Mouse (Mus musculus): ENCODE data around the gene 1700021F05Rik. TPM values are rescaled to one million over a fixed set of nuclear protein-coding genes. Genes with fewer than 3 reads are reported as not detected.

The 1700021F05Rik gene
- polyA plus RNA-seq, 1 experiment from 2014 or later: 65.9 TPM

GRCm38 (mm10) chr10:43485751-43486268 is 55.0 kb downstream of the 1700021F05Rik start:
- no peak for ATAC-seq (replicated peaks; ENCODE audit: low FRiP score, low TSS enrichment, low read depth)
- Histone ChIP-seq H3K4me2 (ENCODE audit: low read length) (no peak overlapping the region), H3K27me3 (replicated peaks; ENCODE audit: control insufficient read depth, insufficient read depth, low read length) (no peaks in the 10 kb centered on the region), H3K4me3 (ENCODE audit: low read depth, low read length) (no peak overlapping the region), H3K36me3 (ENCODE audit: control insufficient read depth, insufficient read depth, low read length) (no peaks in the 10 kb centered on the region), H3K9me3 (ENCODE audit: control insufficient read depth, low read length) (no peaks in the 10 kb centered on the region), H3K27ac (ENCODE audit: low read depth) (no peak overlapping the region), H3K9ac (ENCODE audit: low read length) (no peak overlapping the region), H3K4me1 (replicated peaks; ENCODE audit: control insufficient read depth, insufficient read depth, low read length) (peaks cover 26% of the 10 kb centered on the region)
- WGBS: 80% methylated on average over 6 of the region's 6 CpGs
- DNase-seq (ENCODE audit: low spot score): no peak

DNA sequence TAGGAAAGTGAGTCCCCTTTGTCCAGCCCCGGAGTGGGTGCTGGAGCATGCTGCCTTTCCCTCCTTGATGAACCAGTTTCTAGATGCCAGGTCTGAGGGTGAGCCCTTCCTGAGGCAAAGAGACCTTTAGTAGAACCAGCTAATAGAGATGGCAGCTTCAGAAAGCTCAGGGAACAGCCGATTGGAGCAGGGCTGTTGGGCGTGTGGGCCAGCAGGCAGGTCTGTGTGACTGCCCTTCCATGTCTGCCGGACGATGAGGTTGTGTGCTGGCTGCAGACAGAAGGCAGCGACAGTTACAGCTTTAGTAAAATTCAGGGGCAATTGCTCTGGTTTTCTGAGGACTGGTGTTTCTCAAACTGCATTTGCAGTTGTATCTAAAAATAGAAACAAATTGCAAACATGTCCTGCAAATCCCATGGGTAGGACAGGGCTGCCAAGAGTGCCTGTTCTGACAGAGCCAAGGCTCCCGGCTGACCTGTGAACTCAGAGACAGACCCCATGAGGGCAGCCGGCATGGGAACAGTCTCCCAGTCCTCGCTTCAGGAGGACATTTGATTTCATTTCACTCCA is 57.3 kb downstream of the 1700021F05Rik start:
- peaks cover 25% of the 10 kb centered on the region; the same call in 1 of the 2 replicates for H3K4me1 ChIP-seq (replicated peaks; ENCODE audit: control insufficient read depth, insufficient read depth, low read length)
- H3K36me3 ChIP-seq (ENCODE audit: control insufficient read depth, insufficient read depth, low read length): no peaks in the 10 kb centered on the region
- H3K4me2 ChIP-seq (ENCODE audit: low read length): peak overlapping the region; percentile 20; the same call in 1 of the 2 replicates
- peak overlapping the region; percentile 45 for H3K27ac ChIP-seq (ENCODE audit: low read depth)
- no peak overlapping the region for H3K4me3 ChIP-seq (ENCODE audit: low read depth, low read length)
- WGBS: 23% methylated on average over 9 of the region's 9 CpGs
- H3K9me3 ChIP-seq (ENCODE audit: control insufficient read depth, low read length): no peaks in the 10 kb centered on the region
- ATAC-seq (replicated peaks; ENCODE audit: low FRiP score, low TSS enrichment, low read depth) (no peak), DNase-seq (ENCODE audit: low spot score) (no peak)
- no peaks in the 10 kb centered on the region for H3K27me3 ChIP-seq (replicated peaks; ENCODE audit: control insufficient read depth, insufficient read depth, low read length)
- H3K9ac ChIP-seq (ENCODE audit: low read length): peak overlapping the region; percentile 22; the same call in 1 of the 2 replicates

DNA sequence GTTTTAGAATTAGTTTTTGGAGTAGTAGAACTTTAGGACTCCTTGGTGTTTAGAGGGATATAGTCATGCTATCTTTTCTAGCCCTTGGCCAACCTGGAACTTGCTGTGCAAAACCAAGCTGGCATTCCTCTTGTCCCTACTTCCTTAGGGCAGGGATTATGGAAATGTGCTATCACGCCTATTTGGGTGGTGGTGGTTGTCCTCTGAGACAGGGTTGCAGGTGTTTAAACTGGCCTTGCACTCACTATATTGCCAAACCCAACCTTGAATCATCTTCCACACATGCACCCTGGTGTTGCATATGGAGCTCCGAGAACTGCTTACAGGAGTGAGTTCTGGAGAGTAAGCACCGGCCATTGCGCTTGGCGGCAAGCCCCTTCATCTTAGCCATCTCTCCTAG is 58.8 kb downstream of the 1700021F05Rik start:
- ATAC-seq (replicated peaks; ENCODE audit: low FRiP score, low TSS enrichment, low read depth) (no peak), DNase-seq (ENCODE audit: low spot score) (no peak)
- WGBS: 91% methylated on average over 5 of the region's 5 CpGs
- H3K4me1 ChIP-seq (replicated peaks; ENCODE audit: control insufficient read depth, insufficient read depth, low read length): peaks cover 31% of the 10 kb centered on the region; the same call in 1 of the 2 replicates
- H3K27ac ChIP-seq (ENCODE audit: low read depth): no peak overlapping the region
- no peak overlapping the region for H3K4me3 ChIP-seq (ENCODE audit: low read depth, low read length)
- H3K27me3 ChIP-seq (replicated peaks; ENCODE audit: control insufficient read depth, insufficient read depth, low read length): no peaks in the 10 kb centered on the region
- H3K4me2 ChIP-seq (ENCODE audit: low read length): no peak overlapping the region
- no peak overlapping the region for H3K9ac ChIP-seq (ENCODE audit: low read length)
- H3K9me3 ChIP-seq (ENCODE audit: control insufficient read depth, low read length): no peaks in the 10 kb centered on the region
- H3K36me3 ChIP-seq (ENCODE audit: control insufficient read depth, insufficient read depth, low read length): no peaks in the 10 kb centered on the region

- H3K27me3 ChIP-seq (replicated peaks; ENCODE audit: control insufficient read depth, insufficient read depth, low read length): no peaks in the 10 kb centered on the region
- H3K9ac ChIP-seq (ENCODE audit: low read length): no peak overlapping the region
- 43% methylated on average over 4 of the region's 4 CpGs for WGBS
- H3K27ac ChIP-seq (ENCODE audit: low read depth): no peak overlapping the region
- H3K36me3 ChIP-seq (ENCODE audit: control insufficient read depth, insufficient read depth, low read length): no peaks in the 10 kb centered on the region
- DNase-seq (ENCODE audit: low spot score) (no peak), ATAC-seq (replicated peaks; ENCODE audit: low FRiP score, low TSS enrichment, low read depth) (no peak)
- no peaks in the 10 kb centered on the region for H3K9me3 ChIP-seq (ENCODE audit: control insufficient read depth, low read length)
- H3K4me1 ChIP-seq (replicated peaks; ENCODE audit: control insufficient read depth, insufficient read depth, low read length): peaks cover 32% of the 10 kb centered on the region; the same call in 1 of the 2 replicates
- H3K4me2 ChIP-seq (ENCODE audit: low read length): no peak overlapping the region
- H3K4me3 ChIP-seq (ENCODE audit: low read depth, low read length): no peak overlapping the region
Measured at GRCm38 (mm10) chr10:43481179-43481578, 59.6 kb downstream of the 1700021F05Rik start.

- no peaks in the 10 kb centered on the region for H3K9me3 ChIP-seq (ENCODE audit: control insufficient read depth, low read length)
- H3K9ac ChIP-seq (ENCODE audit: low read length): peak overlapping the region; percentile 98
- no peaks in the 10 kb centered on the region for H3K36me3 ChIP-seq (ENCODE audit: control insufficient read depth, insufficient read depth, low read length)
- H3K4me3 ChIP-seq (ENCODE audit: low read depth, low read length): peak overlapping the region; percentile 77
- WGBS: 8% methylated on average over 13 of the region's 13 CpGs
- H3K4me2 ChIP-seq (ENCODE audit: low read length): peak overlapping the region; percentile 88
- H3K27ac ChIP-seq (ENCODE audit: low read depth): peak overlapping the region; percentile 98
- ATAC-seq (replicated peaks; ENCODE audit: low FRiP score, low TSS enrichment, low read depth): no peak
- peaks cover 32% of the 10 kb centered on the region; the same call in 1 of the 2 replicates for H3K4me1 ChIP-seq (replicated peaks; ENCODE audit: control insufficient read depth, insufficient read depth, low read length)
- no peaks in the 10 kb centered on the region for H3K27me3 ChIP-seq (replicated peaks; ENCODE audit: control insufficient read depth, insufficient read depth, low read length)
- DNase-seq (ENCODE audit: low spot score): no peak
Measured at GRCm38 (mm10) chr10:43480227-43480849, 60.5 kb downstream of the 1700021F05Rik start.

- peak overlapping the region; percentile 98 for H3K9ac ChIP-seq (ENCODE audit: low read length)
- no peaks in the 10 kb centered on the region for H3K36me3 ChIP-seq (ENCODE audit: control insufficient read depth, insufficient read depth, low read length)
- H3K4me2 ChIP-seq (ENCODE audit: low read length): peak overlapping the region; percentile 88
- H3K4me1 ChIP-seq (replicated peaks; ENCODE audit: control insufficient read depth, insufficient read depth, low read length): peaks cover 32% of the 10 kb centered on the region; the same call in 1 of the 2 replicates
- H3K27ac ChIP-seq (ENCODE audit: low read depth): peak overlapping the region; percentile 98
- no peaks in the 10 kb centered on the region for H3K9me3 ChIP-seq (ENCODE audit: control insufficient read depth, low read length)
- under 1% methylated on average over 68 of the region's 103 CpGs for WGBS
- ATAC-seq (replicated peaks; ENCODE audit: low FRiP score, low TSS enrichment, low read depth) (peak; percentile 84), DNase-seq (ENCODE audit: low spot score) (peak; percentile 88)
- no peaks in the 10 kb centered on the region for H3K27me3 ChIP-seq (replicated peaks; ENCODE audit: control insufficient read depth, insufficient read depth, low read length)
- H3K4me3 ChIP-seq (ENCODE audit: low read depth, low read length): peak overlapping the region; percentile 77
Measured at GRCm38 (mm10) chr10:43479436-43480157, 61.2 kb downstream of the 1700021F05Rik start.

DNA sequence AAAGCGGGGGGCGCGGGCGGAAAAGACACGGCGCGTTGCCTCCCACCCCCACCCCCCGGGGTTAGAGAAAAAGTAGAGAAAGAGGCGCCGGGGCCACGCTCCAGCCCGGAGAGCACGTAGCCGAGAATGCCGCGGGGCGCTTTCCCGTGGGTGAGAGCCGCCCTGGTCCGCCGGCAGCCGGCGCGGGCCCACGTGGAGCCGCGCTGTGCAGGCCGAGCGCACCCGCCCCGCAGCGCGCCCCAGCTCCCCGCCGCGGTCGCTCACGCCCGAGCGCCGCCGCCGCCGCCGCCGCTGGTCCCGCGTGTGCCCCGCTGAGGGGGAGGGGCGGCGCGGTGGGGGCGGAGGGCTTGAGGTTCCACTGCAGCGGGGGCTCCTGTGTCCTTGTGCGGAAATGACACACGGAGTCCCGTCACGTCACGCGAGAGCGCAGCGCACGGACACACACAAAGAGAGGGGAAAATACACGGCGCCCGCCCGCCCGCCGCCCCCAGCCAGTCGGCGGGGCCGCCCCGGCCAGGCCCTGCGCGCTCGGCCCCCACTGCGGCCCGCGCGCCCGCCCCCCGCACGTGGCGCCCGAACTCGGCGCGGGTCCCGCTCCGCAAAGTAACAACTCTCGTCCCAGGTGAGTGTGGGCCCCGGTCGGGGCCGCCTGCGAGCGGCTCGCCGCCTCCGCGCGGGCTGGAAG is 61.9 kb downstream of the 1700021F05Rik start, which contains the start of gene Bend3:
Gene Bend3 (plus strand): TSS at position 81 of the 685 bp plus-strand sequence.
- WGBS: under 1% methylated on average over 61 of the region's 101 CpGs
- Histone ChIP-seq H3K9me3 (ENCODE audit: control insufficient read depth, low read length) (no peaks in the 10 kb centered on the region), H3K4me2 (ENCODE audit: low read length) (peak within 1 kb of the TSS; percentile 88), H3K9ac (ENCODE audit: low read length) (peak within 1 kb of the TSS; percentile 98), H3K27me3 (replicated peaks; ENCODE audit: control insufficient read depth, insufficient read depth, low read length) (no peaks in the 10 kb centered on the region), H3K36me3 (ENCODE audit: control insufficient read depth, insufficient read depth, low read length) (no peaks in the 10 kb centered on the region), H3K4me3 (ENCODE audit: low read depth, low read length) (peak within 1 kb of the TSS; percentile 77), H3K27ac (ENCODE audit: low read depth) (peak within 1 kb of the TSS; percentile 98), H3K4me1 (replicated peaks; ENCODE audit: control insufficient read depth, insufficient read depth, low read length) (peaks cover 32% of the 10 kb centered on the region; the same call in 1 of the 2 replicates)
- ATAC-seq (replicated peaks; ENCODE audit: low FRiP score, low TSS enrichment, low read depth) (peak; percentile 73), DNase-seq (ENCODE audit: low spot score) (no peak)

Measured in intestine, embryonic 14.5 days (tissue).